Mouse (Mus musculus): Measurements from ENCODE around the gene Gm4969. TPM values are rescaled to one million over a fixed set of nuclear protein-coding genes. Genes with fewer than 3 reads are reported as not detected.

The Gm4969 gene
- polyA plus RNA-seq, 1 experiment from 2014 or later, result not detected

- WGBS (ENCODE audit: insufficient replicate concordance), result 89% methylated on average over 10 of the region's 10 CpGs
- Histone ChIP-seq H3K4me3 (ENCODE audit: low read depth, low read length) (no peak overlapping the region), H3K27me3 (ENCODE audit: insufficient read depth, low read length) (no peaks in the 10 kb centered on the region), H3K9ac (replicated peaks) (no peak overlapping the region), H3K4me2 (ENCODE audit: low read depth, low read length) (no peak overlapping the region), H3K9me3 (ENCODE audit: low read length) (no peaks in the 10 kb centered on the region), H3K4me1 (ENCODE audit: insufficient read depth) (peaks cover 19% of the 10 kb centered on the region), H3K36me3 (replicated peaks; ENCODE audit: insufficient read depth, low read length) (peaks cover 5% of the 10 kb centered on the region), H3K27ac (ENCODE audit: low read depth) (no peak overlapping the region)
- TF ChIP-seq CTCF (IDR thresholded peaks at IDR 0.05; ENCODE audit: low read depth) (no peak), EP300 (IDR thresholded peaks at IDR 0.05; ENCODE audit: low read depth) (no peak)
- DNase-seq (no peak), ATAC-seq (no peak)
Measured at GRCm38 (mm10) chr7:19146793-19147192, 28.6 kb upstream of the Gm4969 start.

GRCm38 (mm10) chr7:19137380-19137779 is 19.2 kb upstream of the Gm4969 start:
- no peaks in the 10 kb centered on the region for H3K27me3 ChIP-seq (ENCODE audit: insufficient read depth, low read length)
- H3K4me1 ChIP-seq (ENCODE audit: insufficient read depth), result no peaks in the 10 kb centered on the region
- H3K9me3 ChIP-seq (ENCODE audit: low read length), result no peaks in the 10 kb centered on the region
- peak; percentile 67 for DNase-seq
- H3K36me3 ChIP-seq (replicated peaks; ENCODE audit: insufficient read depth, low read length), result peaks cover 36% of the 10 kb centered on the region
- H3K4me3 ChIP-seq (ENCODE audit: low read depth, low read length), result no peak overlapping the region
- WGBS (ENCODE audit: insufficient replicate concordance), result 49% methylated on average over 5 of the region's 5 CpGs
- no peak overlapping the region for H3K9ac ChIP-seq (replicated peaks)
- TF ChIP-seq CTCF (IDR thresholded peaks at IDR 0.05; ENCODE audit: low read depth) (peak; percentile 51), EP300 (IDR thresholded peaks at IDR 0.05; ENCODE audit: low read depth) (no peak)
- ATAC-seq, result no peak
- H3K27ac ChIP-seq (ENCODE audit: low read depth), result no peak overlapping the region
- H3K4me2 ChIP-seq (ENCODE audit: low read depth, low read length), result no peak overlapping the region

DNA sequence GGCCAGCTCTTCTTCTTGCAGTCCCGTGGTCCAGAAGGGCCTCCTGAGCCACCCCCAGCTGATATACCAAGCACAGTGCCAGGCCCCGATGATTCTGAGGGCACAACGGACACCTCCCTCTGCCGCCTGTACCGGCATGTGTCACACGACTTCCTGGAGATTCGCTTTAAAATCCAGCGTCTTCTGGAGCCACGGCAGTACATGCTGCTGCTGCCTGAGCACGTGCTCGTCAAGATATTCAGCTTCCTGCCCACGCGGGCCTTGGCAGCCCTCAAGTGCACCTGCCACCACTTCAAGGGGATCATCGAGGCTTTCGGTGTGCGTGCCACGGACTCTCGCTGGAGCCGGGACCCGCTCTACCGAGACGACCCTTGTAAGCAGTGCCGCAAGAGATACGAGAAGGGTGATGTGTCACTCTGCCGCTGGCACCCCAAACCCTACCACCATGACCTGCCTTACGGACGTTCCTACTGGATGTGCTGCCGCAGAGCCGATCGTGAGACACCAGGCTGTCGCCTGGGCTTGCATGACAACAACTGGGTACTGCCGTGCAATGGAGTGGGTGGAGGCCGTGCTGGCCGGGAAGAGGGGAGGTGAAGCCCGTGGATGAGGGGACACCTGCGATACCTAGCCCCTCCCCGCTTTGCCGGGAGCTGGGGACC is 18.6 kb upstream of the Gm4969 start:
- H3K36me3 ChIP-seq (replicated peaks; ENCODE audit: insufficient read depth, low read length), result peaks cover 36% of the 10 kb centered on the region
- no peak overlapping the region for H3K4me3 ChIP-seq (ENCODE audit: low read depth, low read length)
- no peak for ATAC-seq
- H3K4me1 ChIP-seq (ENCODE audit: insufficient read depth), result peaks cover 3% of the 10 kb centered on the region
- TF ChIP-seq EP300 (IDR thresholded peaks at IDR 0.05; ENCODE audit: low read depth) (no peak), CTCF (IDR thresholded peaks at IDR 0.05; ENCODE audit: low read depth) (no peak)
- H3K9me3 ChIP-seq (ENCODE audit: low read length), result no peaks in the 10 kb centered on the region
- no peak for DNase-seq
- WGBS (ENCODE audit: insufficient replicate concordance), result 83% methylated on average over 38 of the region's 38 CpGs
- H3K9ac ChIP-seq (replicated peaks), result no peak overlapping the region
- no peaks in the 10 kb centered on the region for H3K27me3 ChIP-seq (ENCODE audit: insufficient read depth, low read length)
- H3K27ac ChIP-seq (ENCODE audit: low read depth), result no peak overlapping the region
- no peak overlapping the region for H3K4me2 ChIP-seq (ENCODE audit: low read depth, low read length)

DNA sequence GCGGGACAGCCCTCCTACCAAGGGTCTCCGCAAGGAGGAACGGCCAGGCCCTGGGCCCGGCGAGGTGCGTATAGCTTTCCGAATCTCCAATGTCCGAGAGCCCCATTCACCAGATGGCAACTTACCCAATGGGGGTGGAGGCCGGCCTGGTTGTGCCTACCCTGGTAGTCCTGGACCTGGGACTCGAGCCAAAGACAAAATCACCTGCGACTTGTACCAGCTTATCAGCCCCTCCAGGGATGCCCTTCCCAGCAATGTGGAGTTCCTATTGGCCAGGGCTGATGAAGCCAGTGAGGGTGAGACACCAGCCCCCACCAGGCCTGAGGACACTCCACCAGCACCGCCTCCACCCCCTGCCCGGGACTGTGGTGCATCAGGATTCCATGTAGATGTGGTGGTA is 18.0 kb upstream of the Gm4969 start:
- no peak overlapping the region for H3K9ac ChIP-seq (replicated peaks)
- ATAC-seq (no peak), DNase-seq (no peak)
- H3K4me2 ChIP-seq (ENCODE audit: low read depth, low read length), result no peak overlapping the region
- TF ChIP-seq CTCF (IDR thresholded peaks at IDR 0.05; ENCODE audit: low read depth) (no peak), EP300 (IDR thresholded peaks at IDR 0.05; ENCODE audit: low read depth) (no peak)
- peaks cover 6% of the 10 kb centered on the region for H3K4me1 ChIP-seq (ENCODE audit: insufficient read depth)
- H3K9me3 ChIP-seq (ENCODE audit: low read length), result no peaks in the 10 kb centered on the region
- no peak overlapping the region for H3K27ac ChIP-seq (ENCODE audit: low read depth)
- WGBS (ENCODE audit: insufficient replicate concordance), result 85% methylated on average over 13 of the region's 13 CpGs
- H3K27me3 ChIP-seq (ENCODE audit: insufficient read depth, low read length), result no peaks in the 10 kb centered on the region
- H3K4me3 ChIP-seq (ENCODE audit: low read depth, low read length), result no peak overlapping the region
- peaks cover 36% of the 10 kb centered on the region for H3K36me3 ChIP-seq (replicated peaks; ENCODE audit: insufficient read depth, low read length)

GRCm38 (mm10) chr7:19131324-19131848 is 13.2 kb upstream of the Gm4969 start:
- H3K9me3 ChIP-seq (ENCODE audit: low read length), result no peaks in the 10 kb centered on the region
- H3K4me1 ChIP-seq (ENCODE audit: insufficient read depth), result peaks cover 6% of the 10 kb centered on the region
- peaks cover 13% of the 10 kb centered on the region for H3K36me3 ChIP-seq (replicated peaks; ENCODE audit: insufficient read depth, low read length)
- H3K27ac ChIP-seq (ENCODE audit: low read depth), result peak overlapping the region; percentile 24; the same call in 1 of the 2 replicates
- H3K4me3 ChIP-seq (ENCODE audit: low read depth, low read length), result peak overlapping the region; percentile 56
- peak overlapping the region; percentile 82 for H3K4me2 ChIP-seq (ENCODE audit: low read depth, low read length)
- DNase-seq, result peak; percentile 95
- no peaks in the 10 kb centered on the region for H3K27me3 ChIP-seq (ENCODE audit: insufficient read depth, low read length)
- peak overlapping the region; percentile 55 for H3K9ac ChIP-seq (replicated peaks)
- TF ChIP-seq EP300 (IDR thresholded peaks at IDR 0.05; ENCODE audit: low read depth) (no peak), CTCF (IDR thresholded peaks at IDR 0.05; ENCODE audit: low read depth) (peak; percentile 86)
- WGBS (ENCODE audit: insufficient replicate concordance), result 3% methylated on average over 39 of the region's 39 CpGs
- ATAC-seq, result peak; percentile 99

DNA sequence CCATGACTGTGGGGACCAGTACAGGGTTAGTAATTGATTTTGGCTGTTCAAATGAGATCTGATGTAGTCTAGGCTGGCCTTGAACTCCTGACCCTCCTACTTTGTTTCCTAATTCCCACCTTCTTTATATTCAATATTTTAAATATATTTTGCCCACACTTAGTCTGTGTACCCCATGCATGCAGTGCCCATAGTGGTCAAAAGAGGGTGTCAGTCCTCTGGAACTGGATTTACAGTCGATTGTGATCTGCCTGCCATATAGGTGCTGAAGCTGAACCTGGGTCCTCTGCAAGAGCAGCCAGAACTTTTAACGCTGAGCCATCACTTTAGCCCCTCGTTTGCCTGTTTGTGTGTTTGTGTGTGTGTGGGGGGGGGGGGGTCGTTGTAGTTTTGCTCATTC is 12.5 kb upstream of the Gm4969 start:
- Histone ChIP-seq H3K27ac (ENCODE audit: low read depth) (peak overlapping the region; percentile 19; the same call in 1 of the 2 replicates), H3K27me3 (ENCODE audit: insufficient read depth, low read length) (no peaks in the 10 kb centered on the region), H3K4me1 (ENCODE audit: insufficient read depth) (peaks cover 6% of the 10 kb centered on the region), H3K4me3 (ENCODE audit: low read depth, low read length) (peak overlapping the region; percentile 56; the same call in 1 of the 2 replicates), H3K36me3 (replicated peaks; ENCODE audit: insufficient read depth, low read length) (peaks cover 6% of the 10 kb centered on the region), H3K4me2 (ENCODE audit: low read depth, low read length) (peak overlapping the region; percentile 82), H3K9me3 (ENCODE audit: low read length) (no peaks in the 10 kb centered on the region), H3K9ac (replicated peaks) (no peak overlapping the region)
- TF ChIP-seq CTCF (IDR thresholded peaks at IDR 0.05; ENCODE audit: low read depth) (peak; percentile 30), EP300 (IDR thresholded peaks at IDR 0.05; ENCODE audit: low read depth) (no peak)
- 27% methylated on average over 4 of the region's 4 CpGs for WGBS (ENCODE audit: insufficient replicate concordance)
- DNase-seq (no peak), ATAC-seq (no peak)
